Mouse (Mus musculus) WW6 (cell line): ENCODE measurements around the gene Olfr672.
"Not testable (repeated sequence)": the region's sequence is repeated elsewhere in the genome, so short reads cannot be mapped to it uniquely, and the experiment has no call there.

Experiments used
- DNase-seq: peaks from one replicate; pipeline ENCODE4 v3.0.0-alpha.2; 2013; ENCODE audit warnings: low read depth, low spot score

Gene Olfr672

GRCm38 (mm10) chr7:105001929-105002328 is at the start of gene Olfr672:
Gene Olfr672, minus strand, starts transcription at chr7:105002029.
- no peak for DNase-seq

GRCm38 (mm10) chr7:105033836-105034235 is 32.0 kb upstream of the Olfr672 start:
- not testable (repeated sequence) for DNase-seq

GRCm38 (mm10) chr7:105032398-105032797 is 30.6 kb upstream of the Olfr672 start, which contains the start of gene Olfr676:
Gene Olfr676, plus strand, starts transcription at chr7:105032698.
- no peak for DNase-seq

GRCm38 (mm10) chr7:105028360-105028759 is 26.5 kb upstream of the Olfr672 start, which contains the start of gene Olfr675:
Gene Olfr675, minus strand, starts transcription at chr7:105028460.
- DNase-seq: no peak

- DNase-seq: no peak
Observed at GRCm38 (mm10) chr7:105022530-105022929, 20.7 kb upstream of the Olfr672 start.

- DNase-seq: no peak
Observed at GRCm38 (mm10) chr7:104979026-104979425, 22.8 kb downstream of the Olfr672 start, which contains the start of gene Olfr671. Gene Olfr671, minus strand, starts transcription at chr7:104979126.

GRCm38 (mm10) chr7:104972507-104972906 is 29.3 kb downstream of the Olfr672 start:
- not testable (repeated sequence) for DNase-seq

- no peak for DNase-seq
Observed at GRCm38 (mm10) chr7:104962520-104962919, 39.3 kb downstream of the Olfr672 start, which contains the start of gene Olfr670. Gene Olfr670, minus strand, starts transcription at chr7:104962620.

- DNase-seq: not testable (repeated sequence)
Observed at GRCm38 (mm10) chr7:104950234-104950633, 51.6 kb downstream of the Olfr672 start.
